Mouse (Mus musculus): ENCODE data around the gene Gale. TPM values are rescaled to one million over a fixed set of nuclear protein-coding genes. Genes with fewer than 3 reads are reported as not detected.
A peak's percentile ranks its signal among the peaks of the same experiment; 100 is the strongest.

The Gale gene
- polyA plus RNA-seq, 1 experiment from 2014 or later = 30.2 TPM

DNA sequence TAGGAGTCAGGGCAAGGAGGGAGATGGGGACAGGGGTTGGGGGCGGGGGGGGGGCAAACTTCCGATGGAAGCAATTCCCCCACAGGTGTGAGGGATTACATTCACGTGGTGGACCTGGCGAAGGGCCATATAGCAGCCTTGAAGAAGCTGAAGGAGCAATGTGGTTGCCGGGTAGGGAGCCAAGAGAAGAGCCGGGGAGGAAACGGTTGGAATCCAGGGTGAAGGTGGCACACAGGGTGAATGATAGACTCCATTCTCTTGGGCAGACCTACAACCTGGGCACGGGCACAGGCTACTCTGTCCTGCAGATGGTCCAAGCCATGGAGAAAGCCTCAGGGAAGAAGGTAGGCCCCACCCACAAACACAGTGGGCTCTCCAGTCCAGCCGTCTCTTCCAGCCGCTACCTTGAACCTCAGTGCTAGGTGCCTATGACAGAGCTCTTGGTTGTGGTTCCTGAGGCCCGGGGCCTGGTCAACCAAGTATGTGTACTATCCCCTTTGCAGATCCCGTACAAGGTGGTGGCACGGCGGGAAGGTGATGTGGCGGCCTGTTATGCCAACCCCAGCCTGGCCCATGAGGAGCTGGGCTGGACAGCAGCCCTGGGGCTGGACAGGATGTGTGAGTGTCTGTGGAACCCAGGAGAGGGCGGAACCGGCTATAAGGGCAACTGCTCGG is 3.7 kb downstream of the Gale start:
- WGBS (ENCODE audit: insufficient replicate concordance) = 89% methylated on average over 18 of the region's 18 CpGs
- Histone ChIP-seq H3K27ac (ENCODE audit: low read depth, low read length) (no peak overlapping the region), H3K4me2 (no peak overlapping the region), H3K27me3 (ENCODE audit: control insufficient read depth, insufficient read depth, low read length) (no peaks in the 10 kb centered on the region), H3K9me3 (replicated peaks; ENCODE audit: control insufficient read depth, low read length) (no peaks in the 10 kb centered on the region), H3K9ac (ENCODE audit: low read depth, low read length) (no peak overlapping the region), H3K4me3 (ENCODE audit: low read depth, low read length) (no peak overlapping the region), H3K4me1 (ENCODE audit: control insufficient read depth, insufficient read depth, low read length) (peaks cover 25% of the 10 kb centered on the region), H3K36me3 (ENCODE audit: control insufficient read depth, insufficient read depth, low read length) (peaks cover 33% of the 10 kb centered on the region)
- no peak for ATAC-seq (replicated peaks; ENCODE audit: insufficient number of reproducible peaks, low FRiP score, low TSS enrichment)

DNA sequence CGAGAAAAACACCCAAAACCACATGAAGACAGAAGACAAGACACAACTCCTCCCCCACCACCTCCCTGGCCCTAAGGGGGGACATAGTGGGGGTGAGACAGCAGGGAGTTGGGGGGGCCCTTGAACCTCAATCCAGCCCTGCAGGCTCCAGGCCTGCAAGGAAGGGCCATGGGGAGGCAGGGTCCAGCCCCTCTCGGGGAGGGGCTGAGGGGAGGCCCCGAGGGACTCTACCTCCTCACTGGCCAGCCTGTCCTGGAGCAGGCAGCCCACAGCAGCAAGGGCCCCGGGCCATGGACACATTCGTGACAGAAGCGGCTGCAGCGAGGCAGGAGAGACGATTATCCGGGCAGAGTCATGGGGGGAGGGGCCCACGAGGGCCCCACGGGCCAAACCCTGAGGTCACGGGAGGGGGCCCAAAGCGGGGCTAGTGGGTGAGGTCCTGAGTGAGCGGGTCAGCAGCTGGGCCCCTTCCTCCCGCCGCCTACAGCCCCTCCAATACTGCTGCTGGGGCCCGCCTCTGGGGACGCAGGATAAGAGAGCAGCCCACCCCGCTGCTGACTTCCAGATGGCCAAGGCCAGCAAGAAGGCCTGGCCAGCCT is 4.8 kb downstream of the Gale start:
- H3K27me3 ChIP-seq (ENCODE audit: control insufficient read depth, insufficient read depth, low read length) = no peaks in the 10 kb centered on the region
- 67% methylated on average over 19 of the region's 19 CpGs for WGBS (ENCODE audit: insufficient replicate concordance)
- H3K9me3 ChIP-seq (replicated peaks; ENCODE audit: control insufficient read depth, low read length) = no peaks in the 10 kb centered on the region
- no peak for ATAC-seq (replicated peaks; ENCODE audit: insufficient number of reproducible peaks, low FRiP score, low TSS enrichment)
- H3K4me1 ChIP-seq (ENCODE audit: control insufficient read depth, insufficient read depth, low read length) = peaks cover 22% of the 10 kb centered on the region
- peak overlapping the region; percentile 10; the same call in 1 of the 2 replicates for H3K9ac ChIP-seq (ENCODE audit: low read depth, low read length)
- peaks cover 33% of the 10 kb centered on the region for H3K36me3 ChIP-seq (ENCODE audit: control insufficient read depth, insufficient read depth, low read length)
- H3K4me2 ChIP-seq = no peak overlapping the region
- H3K4me3 ChIP-seq (ENCODE audit: low read depth, low read length) = no peak overlapping the region
- no peak overlapping the region for H3K27ac ChIP-seq (ENCODE audit: low read depth, low read length)

DNA sequence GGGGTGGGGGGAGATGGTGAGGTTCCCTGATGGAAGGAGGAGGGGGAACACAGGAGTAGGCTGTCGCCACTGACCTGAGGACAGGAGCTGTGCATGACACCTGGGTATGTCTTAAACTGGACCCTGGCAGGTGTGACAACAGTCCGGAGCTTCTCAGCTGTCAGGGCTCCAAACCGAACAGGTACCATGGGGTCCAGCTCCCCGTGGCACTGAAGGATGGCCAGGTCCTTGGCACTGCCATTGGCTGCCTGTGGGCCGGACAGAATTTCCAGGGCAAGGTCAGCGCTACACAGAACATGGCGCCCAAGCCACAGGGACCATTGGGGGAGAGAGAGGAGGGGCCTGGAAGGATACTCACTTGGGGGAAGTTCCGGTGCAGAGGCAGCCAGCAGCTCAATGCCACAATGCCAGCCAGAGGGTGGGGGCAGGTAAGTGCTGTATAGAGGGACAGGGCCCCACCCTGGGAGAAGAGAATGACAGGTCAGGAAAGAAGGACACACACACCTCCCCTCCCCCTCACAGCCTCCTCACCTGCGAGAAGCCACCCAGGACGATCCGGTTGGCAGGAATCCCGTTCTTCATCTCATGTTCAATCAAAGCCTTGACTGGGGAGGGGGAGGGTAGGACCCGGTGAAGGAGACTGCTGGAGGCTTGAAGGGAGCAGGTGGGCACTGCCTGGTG is 5.7 kb downstream of the Gale start:
- no peaks in the 10 kb centered on the region for H3K27me3 ChIP-seq (ENCODE audit: control insufficient read depth, insufficient read depth, low read length)
- 89% methylated on average over 13 of the region's 13 CpGs for WGBS (ENCODE audit: insufficient replicate concordance)
- peaks cover 33% of the 10 kb centered on the region for H3K36me3 ChIP-seq (ENCODE audit: control insufficient read depth, insufficient read depth, low read length)
- no peak for ATAC-seq (replicated peaks; ENCODE audit: insufficient number of reproducible peaks, low FRiP score, low TSS enrichment)
- H3K4me1 ChIP-seq (ENCODE audit: control insufficient read depth, insufficient read depth, low read length) = peaks cover 21% of the 10 kb centered on the region
- H3K4me2 ChIP-seq = no peak overlapping the region
- H3K27ac ChIP-seq (ENCODE audit: low read depth, low read length) = no peak overlapping the region
- H3K9me3 ChIP-seq (replicated peaks; ENCODE audit: control insufficient read depth, low read length) = no peaks in the 10 kb centered on the region
- H3K4me3 ChIP-seq (ENCODE audit: low read depth, low read length) = no peak overlapping the region
- H3K9ac ChIP-seq (ENCODE audit: low read depth, low read length) = no peak overlapping the region

DNA sequence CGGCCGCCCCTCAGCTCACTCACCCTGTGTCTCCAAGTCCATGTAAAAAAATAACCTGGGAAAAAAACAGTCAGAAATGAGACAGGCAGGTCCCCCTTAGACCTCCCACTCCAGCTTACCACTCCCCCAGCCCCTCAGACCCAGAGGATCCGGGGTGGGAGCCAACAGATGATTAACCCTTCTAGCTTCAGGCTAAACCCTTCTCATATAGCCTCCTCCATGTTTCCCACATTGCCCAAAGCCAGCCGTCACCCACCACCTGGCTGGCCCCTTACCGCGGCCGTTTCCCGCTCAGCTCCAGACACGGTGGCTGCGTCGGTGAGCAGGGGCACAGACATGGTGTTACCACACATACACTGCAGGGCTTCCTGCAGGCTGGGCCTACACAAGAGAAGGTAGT is 7.1 kb downstream of the Gale start:
- Histone ChIP-seq H3K9me3 (replicated peaks; ENCODE audit: control insufficient read depth, low read length) (no peaks in the 10 kb centered on the region), H3K36me3 (ENCODE audit: control insufficient read depth, insufficient read depth, low read length) (peaks cover 36% of the 10 kb centered on the region), H3K4me1 (ENCODE audit: control insufficient read depth, insufficient read depth, low read length) (peaks cover 12% of the 10 kb centered on the region), H3K9ac (ENCODE audit: low read depth, low read length) (no peak overlapping the region), H3K4me2 (no peak overlapping the region), H3K27ac (ENCODE audit: low read depth, low read length) (no peak overlapping the region), H3K27me3 (ENCODE audit: control insufficient read depth, insufficient read depth, low read length) (no peaks in the 10 kb centered on the region), H3K4me3 (ENCODE audit: low read depth, low read length) (no peak overlapping the region)
- no peak for ATAC-seq (replicated peaks; ENCODE audit: insufficient number of reproducible peaks, low FRiP score, low TSS enrichment)
- 90% methylated on average over 11 of the region's 11 CpGs for WGBS (ENCODE audit: insufficient replicate concordance)

DNA sequence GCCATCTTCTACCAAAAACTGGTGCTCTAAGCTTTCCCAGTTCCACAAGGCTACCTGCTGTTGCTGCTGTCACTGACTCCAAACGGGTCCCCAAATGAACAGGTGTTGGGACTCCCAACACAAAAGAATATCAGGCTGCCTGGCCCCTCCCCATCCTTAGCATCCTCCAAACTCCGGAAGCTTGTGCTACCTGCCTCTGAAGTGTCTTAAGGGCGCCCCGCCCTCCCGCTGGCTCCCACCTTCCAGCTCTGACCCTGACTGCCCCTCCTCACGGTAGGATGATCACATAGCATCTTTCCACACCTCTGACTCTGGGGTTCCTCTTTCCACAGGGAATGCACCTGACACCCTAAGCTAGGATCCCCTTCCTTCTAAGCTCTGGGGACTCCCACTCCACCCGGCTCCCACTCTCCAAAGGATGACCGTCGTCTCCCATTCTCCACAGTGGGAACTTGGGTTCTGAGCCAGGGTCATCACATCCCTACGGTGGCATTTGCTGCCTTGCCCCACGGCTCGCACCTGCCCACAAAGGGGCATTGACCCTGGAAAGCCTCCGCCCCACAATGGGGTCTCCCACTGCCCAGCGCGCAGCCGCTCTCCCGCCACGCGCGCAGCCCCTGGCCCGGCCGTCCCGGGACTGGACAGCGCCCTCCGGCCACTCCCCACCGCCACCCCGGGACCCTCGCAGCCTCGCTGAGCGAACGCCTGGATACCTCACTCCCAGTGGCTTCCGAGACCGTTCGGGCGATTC is 8.5 kb downstream of the Gale start:
- Histone ChIP-seq H3K9ac (ENCODE audit: low read depth, low read length) (peak overlapping the region; percentile 84), H3K4me2 (peak overlapping the region; percentile 96), H3K27me3 (ENCODE audit: control insufficient read depth, insufficient read depth, low read length) (no peaks in the 10 kb centered on the region), H3K4me1 (ENCODE audit: control insufficient read depth, insufficient read depth, low read length) (peaks cover 12% of the 10 kb centered on the region), H3K27ac (ENCODE audit: low read depth, low read length) (peak overlapping the region; percentile 57; the same call in 1 of the 2 replicates), H3K9me3 (replicated peaks; ENCODE audit: control insufficient read depth, low read length) (no peaks in the 10 kb centered on the region), H3K36me3 (ENCODE audit: control insufficient read depth, insufficient read depth, low read length) (peaks cover 29% of the 10 kb centered on the region), H3K4me3 (ENCODE audit: low read depth, low read length) (peak overlapping the region; percentile 80)
- WGBS (ENCODE audit: insufficient replicate concordance) = 1% methylated on average over 35 of the region's 35 CpGs
- peak; percentile 32; the same call in 1 of the 2 replicates for ATAC-seq (replicated peaks; ENCODE audit: insufficient number of reproducible peaks, low FRiP score, low TSS enrichment)

DNA sequence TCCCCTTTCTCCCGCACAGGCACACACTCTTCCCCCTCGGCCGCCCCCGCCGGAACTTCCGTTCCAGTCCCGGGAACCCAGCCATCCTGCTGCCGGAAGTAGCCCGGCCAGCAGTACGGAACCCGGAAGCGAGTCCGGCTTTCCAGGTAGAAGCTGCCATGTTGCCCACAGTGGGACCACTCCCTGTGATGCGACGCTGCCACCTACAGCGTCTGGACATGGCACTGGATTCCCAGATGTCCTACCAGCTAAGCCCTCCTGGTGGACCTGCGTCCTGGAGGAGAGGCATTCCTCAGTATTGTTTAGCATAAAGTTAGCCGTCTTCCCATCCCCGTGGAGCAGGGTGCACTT is 9.0 kb downstream of the Gale start, which contains the start of gene Lypla2:
Gene Lypla2 (minus strand): TSS at position 71 of the 351 bp plus-strand sequence.
- peaks cover 12% of the 10 kb centered on the region for H3K4me1 ChIP-seq (ENCODE audit: control insufficient read depth, insufficient read depth, low read length)
- peak within 1 kb of the TSS; percentile 80 for H3K4me3 ChIP-seq (ENCODE audit: low read depth, low read length)
- peaks cover 26% of the 10 kb centered on the region for H3K36me3 ChIP-seq (ENCODE audit: control insufficient read depth, insufficient read depth, low read length)
- H3K9me3 ChIP-seq (replicated peaks; ENCODE audit: control insufficient read depth, low read length) = no peaks in the 10 kb centered on the region
- peak within 1 kb of the TSS; percentile 57; the same call in 1 of the 2 replicates for H3K27ac ChIP-seq (ENCODE audit: low read depth, low read length)
- H3K9ac ChIP-seq (ENCODE audit: low read depth, low read length) = peak within 1 kb of the TSS; percentile 84
- H3K27me3 ChIP-seq (ENCODE audit: control insufficient read depth, insufficient read depth, low read length) = no peaks in the 10 kb centered on the region
- 3% methylated on average over 19 of the region's 19 CpGs for WGBS (ENCODE audit: insufficient replicate concordance)
- H3K4me2 ChIP-seq = peak within 1 kb of the TSS; percentile 96
- ATAC-seq (replicated peaks; ENCODE audit: insufficient number of reproducible peaks, low FRiP score, low TSS enrichment) = peak; percentile 69

DNA sequence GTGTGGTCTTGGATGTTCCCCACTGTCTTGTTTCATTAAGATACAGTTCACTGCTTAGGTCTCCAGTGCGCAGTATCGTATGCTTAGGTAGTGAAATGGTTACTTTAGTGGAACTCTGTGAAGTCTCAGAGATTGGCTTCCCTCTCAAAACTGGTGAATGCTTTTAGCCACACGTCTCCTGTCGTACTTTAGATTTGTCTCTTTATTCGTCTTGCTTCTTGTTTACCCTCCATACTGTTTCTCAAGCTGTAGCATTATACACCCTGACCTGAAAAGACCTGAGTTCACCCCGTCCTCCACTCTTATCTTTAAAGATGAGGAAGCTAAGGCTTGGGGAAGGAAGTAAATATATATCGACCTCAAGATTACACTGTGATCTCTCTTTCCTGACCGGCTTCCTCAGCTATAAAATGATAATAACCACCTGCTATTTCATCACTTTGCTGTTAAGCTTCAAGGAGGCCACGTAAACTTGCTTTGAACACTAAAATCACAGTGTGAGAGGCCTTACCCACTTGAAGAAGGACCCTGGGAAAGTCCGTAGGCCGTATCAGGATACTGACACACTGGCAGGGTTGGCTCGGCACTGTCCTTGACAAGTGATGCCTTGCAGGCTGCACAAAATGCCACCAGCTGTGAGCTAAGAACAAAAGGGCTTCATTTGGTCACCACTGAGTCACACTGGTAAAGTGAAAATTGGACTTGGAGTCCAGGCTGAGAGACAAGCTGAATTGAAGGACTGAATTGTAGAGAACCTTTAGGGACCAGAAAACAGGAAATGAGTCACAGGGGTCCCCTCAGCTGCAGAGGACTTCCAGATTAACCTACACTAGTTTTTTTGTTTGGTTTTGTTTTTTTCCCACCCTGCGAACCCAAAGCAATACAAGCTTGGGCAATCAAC is 9.6 kb downstream of the Gale start:
- peak overlapping the region; percentile 84 for H3K9ac ChIP-seq (ENCODE audit: low read depth, low read length)
- 50% methylated on average over 13 of the region's 13 CpGs for WGBS (ENCODE audit: insufficient replicate concordance)
- no peak for ATAC-seq (replicated peaks; ENCODE audit: insufficient number of reproducible peaks, low FRiP score, low TSS enrichment)
- peaks cover 12% of the 10 kb centered on the region for H3K4me1 ChIP-seq (ENCODE audit: control insufficient read depth, insufficient read depth, low read length)
- peaks cover 26% of the 10 kb centered on the region for H3K36me3 ChIP-seq (ENCODE audit: control insufficient read depth, insufficient read depth, low read length)
- H3K9me3 ChIP-seq (replicated peaks; ENCODE audit: control insufficient read depth, low read length) = no peaks in the 10 kb centered on the region
- H3K4me2 ChIP-seq = peak overlapping the region; percentile 96
- no peaks in the 10 kb centered on the region for H3K27me3 ChIP-seq (ENCODE audit: control insufficient read depth, insufficient read depth, low read length)
- no peak overlapping the region; the same call in 1 of the 2 replicates for H3K27ac ChIP-seq (ENCODE audit: low read depth, low read length)
- H3K4me3 ChIP-seq (ENCODE audit: low read depth, low read length) = peak overlapping the region; percentile 80

Data from heart, embryonic 11.5 days (tissue).